Mouse (Mus musculus) thymus, adult 2 months (tissue): ENCODE data around the gene Tmem209.

Experiments used
- CTCF ChIP-seq: fragments of 200-500 bp; IDR thresholded peaks from 2 replicates; pipeline ENCODE4 v1.5.1; 2012; ENCODE audit warnings: mild to moderate bottlenecking, control low read depth, low read length, moderate library complexity, borderline replicate concordance; ENCODE audit not compliant: control insufficient read depth, poor library complexity, insufficient read depth; ENCODE audit errors: extremely low read depth
- POLR2A ChIP-seq: fragments of 200-500 bp; IDR thresholded peaks from 2 replicates; pipeline ENCODE4 v1.6.1; 2012; ENCODE audit warnings: mild to moderate bottlenecking, low read length, control low read depth, moderate library complexity; ENCODE audit not compliant: control insufficient read depth, poor library complexity, insufficient read depth; ENCODE audit errors: extremely low read depth

- TF ChIP-seq CTCF, result no peak
- TF ChIP-seq POLR2A, result no peak
These were observed 46.8 kb downstream of the Tmem209 start for GRCm38 (mm10) chr6:30462822-30463221.
